Mouse (Mus musculus): ENCODE results near the gene Rnf145. TPM values are rescaled to one million over a fixed set of nuclear protein-coding genes. Genes with fewer than 3 reads are reported as not detected.

Gene Rnf145
- polyA plus RNA-seq (2017; shearing (Covaris generic)) = 316 TPM

DNA sequence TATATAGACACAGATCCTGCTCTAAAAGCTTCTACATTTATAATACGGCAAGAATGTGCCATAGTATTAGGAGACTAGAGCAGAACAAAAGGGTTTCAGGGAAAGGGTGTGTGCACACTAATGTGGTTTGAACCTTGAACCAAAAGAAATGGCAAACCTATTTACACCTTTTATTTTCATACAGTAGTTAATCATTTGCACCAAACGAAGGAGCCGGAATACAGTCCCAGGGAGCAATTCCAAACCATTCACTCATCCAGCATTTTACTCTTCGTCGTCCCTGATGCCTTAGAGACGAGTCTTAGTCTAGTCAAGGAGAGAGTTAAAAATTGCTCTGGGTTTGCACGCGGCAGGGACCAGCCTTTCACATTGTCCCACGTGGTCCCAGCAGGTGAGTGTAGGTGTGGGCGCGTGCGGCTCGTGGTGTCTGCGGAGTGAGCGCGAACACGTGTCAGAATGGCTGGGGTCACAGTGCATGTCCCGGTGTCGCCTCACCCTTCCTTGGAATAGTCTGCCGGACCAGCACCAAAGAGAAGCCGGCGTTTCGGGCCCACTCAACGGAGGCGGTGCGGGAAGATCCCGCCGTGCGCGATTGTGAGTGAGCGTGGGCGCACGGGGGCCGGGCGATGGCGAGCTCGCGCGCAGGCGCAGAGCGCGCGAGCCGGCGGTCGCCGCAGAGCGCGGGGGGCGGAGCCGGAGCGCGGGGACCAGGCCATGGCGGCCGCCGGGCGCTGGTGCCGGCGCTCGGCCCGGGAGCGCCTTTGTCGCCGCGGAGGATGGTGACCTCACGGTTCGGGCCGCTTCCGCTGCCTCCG lies at the start of gene Rnf145:
TSS of gene Rnf145 (plus strand) at position 684 of the 815 bp plus-strand sequence.

DNA sequence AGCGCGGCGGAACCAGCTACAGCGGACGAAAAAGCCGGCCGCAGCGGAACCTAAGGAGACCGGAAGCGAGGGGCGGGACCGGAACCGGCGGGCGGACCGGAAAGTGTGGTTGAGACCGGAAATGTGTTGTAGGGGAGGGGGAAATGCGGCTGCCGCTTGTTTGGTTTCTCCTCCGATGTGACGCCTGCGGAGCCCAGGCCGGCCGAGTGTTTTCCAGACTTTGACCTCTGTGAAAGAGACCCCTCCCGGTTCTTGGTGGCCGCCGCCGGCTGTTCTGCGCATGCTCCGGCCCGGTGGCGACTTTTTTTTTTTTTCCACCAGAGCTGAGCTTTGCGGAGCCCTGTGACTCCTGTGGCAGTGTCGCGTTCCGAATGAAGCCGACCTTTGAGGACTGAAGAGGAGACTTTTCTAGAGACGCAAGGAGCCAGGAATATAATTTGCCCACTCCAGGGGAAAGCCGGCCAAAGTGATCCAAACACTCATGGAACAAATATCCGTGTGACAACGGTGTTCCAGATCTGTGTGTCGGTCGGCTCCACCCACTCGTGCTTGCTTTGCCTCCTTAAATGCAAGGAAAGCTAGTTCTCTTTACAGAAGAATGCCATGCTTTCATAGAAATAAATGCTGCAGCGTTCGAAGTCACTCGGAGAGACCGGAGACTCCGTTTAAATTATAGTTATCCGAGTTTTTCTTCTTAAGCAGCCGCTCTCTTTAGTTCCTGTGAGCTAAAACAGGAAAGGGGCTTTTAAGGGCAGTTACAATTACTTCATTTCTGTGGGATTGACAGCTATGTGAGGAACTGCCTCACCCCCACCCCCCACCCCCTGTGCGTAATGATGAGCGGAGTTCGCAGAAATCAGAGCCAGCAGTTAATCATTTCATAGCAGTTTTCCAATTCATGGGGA lies 48.1 kb upstream of the Rnf145 start, which contains the start of gene Ublcp1:
TSS of gene Ublcp1 (minus strand) at position 67 of the 905 bp plus-strand sequence.

Other genes starting within 250 kb of the Rnf145 start
- gene Il12b, start 118.9 kb upstream of the Rnf145 start, polyA plus RNA-seq (2017; shearing (Covaris generic)) = not detected
- 22.4 TPM for gene Ublcp1, start 48.5 kb upstream of the Rnf145 start, polyA plus RNA-seq (2017; shearing (Covaris generic))
- gene Ebf1, start 98.4 kb downstream of the Rnf145 start, polyA plus RNA-seq (2017; shearing (Covaris generic)) = 0.11 TPM

Measured in naive thymus-derived CD4-positive, alpha-beta T cell, adult 5 months (primary cell).